Mouse (Mus musculus) bone marrow macrophage, adult 2 months (primary cell): Measurements from ENCODE around the gene Inpp5b. TPM values are rescaled to one million over a fixed set of nuclear protein-coding genes. Genes with fewer than 3 reads are reported as not detected.

ENCODE experiments used
- H3K27ac ChIP-seq: 2 replicates; pipeline ENCODE4 v1.5.1; 2012; ENCODE audit warnings: low read depth, low read length; ENCODE audit not compliant: insufficient read depth
- H3K4me1 ChIP-seq: 2 replicates; pipeline ENCODE4 v1.6.1; 2012; ENCODE audit warnings: low read length; ENCODE audit not compliant: control insufficient read depth, insufficient read depth
- H3K4me3 ChIP-seq: 2 replicates; pipeline ENCODE4 v1.5.1; 2012; ENCODE audit warnings: mild to moderate bottlenecking, low read length, moderate library complexity; ENCODE audit not compliant: insufficient read depth
- CTCF ChIP-seq: IDR thresholded peaks from 2 replicates; pipeline ENCODE4 v1.5.1; 2012; ENCODE audit warnings: low read depth, mild to moderate bottlenecking, low read length, moderate library complexity
- POLR2A ChIP-seq: IDR thresholded peaks from 2 replicates; pipeline ENCODE4 v1.6.1; 2012; ENCODE audit warnings: mild to moderate bottlenecking, low read depth, low read length, borderline replicate concordance
- polyA plus RNA-seq: library from polyadenylated mRNA; stranded (reverse); fragments of >200 nt; gene quantifications from 2 replicates; pipeline ENCODE4 v1.2.4, GENCODE M21; 2012; ENCODE audit not compliant: missing spikeins, insufficient read depth, insufficient read length

Inpp5b gene
- polyA plus RNA-seq, 1 experiment = 33.8 TPM

DNA sequence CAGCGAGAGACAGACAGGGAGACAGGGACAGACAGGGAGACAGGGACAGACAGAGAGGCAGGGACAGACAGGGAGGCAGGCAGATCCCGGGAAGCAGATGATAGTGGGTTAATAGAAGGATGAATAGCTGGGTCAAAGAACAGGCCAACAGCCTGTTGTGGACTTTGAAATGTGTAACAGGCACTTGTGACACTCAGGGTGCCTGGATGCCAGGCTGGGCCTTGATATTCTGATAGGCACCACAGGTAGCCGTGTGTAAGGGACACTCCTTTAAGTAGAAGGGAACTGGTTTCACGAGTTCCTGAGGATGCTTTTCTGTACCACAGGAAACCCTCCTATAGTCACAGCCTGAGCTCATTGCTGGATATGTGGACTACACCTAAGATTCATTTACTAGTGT lies 48.4 kb downstream of the Inpp5b start:
- no peak overlapping the region for H3K4me3 ChIP-seq
- H3K4me1 ChIP-seq = no peaks in the 10 kb centered on the region
- H3K27ac ChIP-seq = no peak overlapping the region
- TF ChIP-seq POLR2A (no peak), CTCF (no peak)

DNA sequence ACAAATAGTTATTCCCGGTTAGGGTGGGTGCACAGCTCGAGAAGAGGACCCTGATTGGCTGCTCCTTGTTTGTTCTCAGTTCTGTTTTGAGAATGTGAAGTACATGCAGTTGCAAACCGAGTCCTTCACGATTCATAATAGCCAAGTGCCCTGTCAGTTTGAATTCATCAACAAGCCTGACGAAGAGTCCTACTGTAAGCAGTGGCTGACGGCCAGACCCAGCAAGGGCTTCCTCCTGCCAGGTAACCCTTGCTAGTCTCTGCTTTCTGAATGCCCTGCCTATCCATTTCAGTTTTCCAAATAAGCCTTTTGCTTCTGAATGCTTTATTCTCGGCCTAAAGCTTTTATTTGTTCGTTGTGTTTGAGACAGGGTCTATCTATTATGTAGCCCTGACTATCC lies 50.5 kb downstream of the Inpp5b start:
- no peaks in the 10 kb centered on the region for H3K4me1 ChIP-seq
- H3K27ac ChIP-seq = no peak overlapping the region
- TF ChIP-seq POLR2A (no peak), CTCF (no peak)
- H3K4me3 ChIP-seq = no peak overlapping the region

DNA sequence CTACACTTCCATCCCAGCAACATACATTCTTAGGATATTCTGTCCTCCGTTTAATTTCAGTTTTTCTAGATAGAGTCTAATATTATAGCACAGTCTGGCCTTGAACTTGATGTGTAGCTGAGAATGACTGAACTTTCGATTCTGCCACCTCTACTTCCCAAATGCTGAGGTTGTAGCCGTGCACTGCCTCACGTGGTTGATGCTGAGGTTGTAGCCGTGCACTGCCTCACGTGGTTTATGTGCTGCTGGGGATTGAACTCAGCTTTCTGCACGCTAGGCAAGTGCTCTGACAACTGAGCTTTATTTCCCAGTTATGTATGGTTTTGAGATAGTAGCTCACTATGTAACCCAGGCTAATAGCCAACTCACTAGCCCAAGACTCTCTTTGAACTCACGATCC lies 54.5 kb downstream of the Inpp5b start:
- Histone ChIP-seq H3K4me1 (no peaks in the 10 kb centered on the region), H3K27ac (no peak overlapping the region), H3K4me3 (no peak overlapping the region)
- TF ChIP-seq POLR2A (no peak), CTCF (no peak)

DNA sequence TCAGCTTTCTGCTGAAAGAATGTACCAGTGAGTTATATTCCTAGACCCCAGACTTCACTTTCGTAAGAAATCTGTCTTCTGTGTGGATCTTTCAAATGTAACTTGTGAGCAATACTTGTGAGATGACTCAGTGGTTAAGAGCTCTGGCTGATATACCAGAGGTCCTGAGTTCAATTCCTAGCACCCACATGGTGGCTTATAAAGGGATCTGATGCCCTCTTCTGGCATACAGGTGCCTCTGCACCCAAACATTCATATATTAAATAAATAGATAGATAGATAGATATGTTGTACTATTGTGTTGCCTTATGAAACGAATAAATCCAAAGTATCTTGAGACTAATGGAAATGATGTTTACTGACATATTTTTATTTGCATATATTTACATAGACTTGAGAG lies 55.3 kb downstream of the Inpp5b start:
- Histone ChIP-seq H3K4me3 (no peak overlapping the region), H3K4me1 (peaks cover 2% of the 10 kb centered on the region; the same call in 1 of the 2 replicates), H3K27ac (no peak overlapping the region)
- TF ChIP-seq CTCF (no peak), POLR2A (no peak)

DNA sequence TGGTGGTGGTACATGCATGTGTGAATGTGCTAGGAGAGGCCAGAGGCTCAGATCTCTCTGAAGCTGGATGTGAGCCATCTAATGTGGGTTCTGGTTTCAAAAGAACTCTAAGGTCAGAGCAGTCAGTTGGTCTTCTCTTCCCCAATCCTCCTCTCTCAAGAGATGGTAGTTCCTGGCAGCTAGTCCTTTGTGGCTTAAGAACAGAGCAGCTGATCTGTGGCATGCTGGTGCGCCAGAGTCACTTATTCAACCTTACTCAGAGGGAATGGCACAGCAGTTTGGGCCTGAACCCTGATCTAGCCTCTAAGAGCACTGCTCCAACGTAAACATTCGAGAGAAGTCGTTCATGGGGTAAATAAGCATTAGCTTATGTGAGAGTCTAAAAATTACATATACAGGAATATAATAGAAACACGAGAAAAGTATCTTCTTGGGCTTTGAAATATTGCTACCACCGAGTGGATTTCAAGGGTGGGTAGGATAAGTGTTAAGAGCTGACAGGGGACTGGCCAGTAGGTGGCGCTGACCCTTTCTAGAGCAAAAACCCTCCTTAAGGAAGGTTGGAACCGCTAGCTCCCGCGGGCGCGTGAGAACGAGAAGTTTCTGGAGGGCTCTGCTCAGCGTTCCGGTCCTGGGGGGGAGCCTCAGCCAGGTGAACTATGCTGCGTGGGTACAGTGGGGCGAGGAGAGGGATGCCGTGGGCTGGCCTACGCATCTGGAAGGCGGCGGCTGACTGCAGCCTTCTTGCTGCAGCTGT lies 60.1 kb downstream of the Inpp5b start, which contains the start of gene Mtf1:
TSS of gene Mtf1 (plus strand) at position 553 of the 757 bp plus-strand sequence.
- TF ChIP-seq CTCF (peak; percentile 54; the same call in 1 of the 2 replicates), POLR2A (no peak)
- Histone ChIP-seq H3K27ac (peak within 1 kb of the TSS; percentile 99), H3K4me3 (peak within 1 kb of the TSS; percentile 100), H3K4me1 (peaks cover 2% of the 10 kb centered on the region; the same call in 1 of the 2 replicates)

DNA sequence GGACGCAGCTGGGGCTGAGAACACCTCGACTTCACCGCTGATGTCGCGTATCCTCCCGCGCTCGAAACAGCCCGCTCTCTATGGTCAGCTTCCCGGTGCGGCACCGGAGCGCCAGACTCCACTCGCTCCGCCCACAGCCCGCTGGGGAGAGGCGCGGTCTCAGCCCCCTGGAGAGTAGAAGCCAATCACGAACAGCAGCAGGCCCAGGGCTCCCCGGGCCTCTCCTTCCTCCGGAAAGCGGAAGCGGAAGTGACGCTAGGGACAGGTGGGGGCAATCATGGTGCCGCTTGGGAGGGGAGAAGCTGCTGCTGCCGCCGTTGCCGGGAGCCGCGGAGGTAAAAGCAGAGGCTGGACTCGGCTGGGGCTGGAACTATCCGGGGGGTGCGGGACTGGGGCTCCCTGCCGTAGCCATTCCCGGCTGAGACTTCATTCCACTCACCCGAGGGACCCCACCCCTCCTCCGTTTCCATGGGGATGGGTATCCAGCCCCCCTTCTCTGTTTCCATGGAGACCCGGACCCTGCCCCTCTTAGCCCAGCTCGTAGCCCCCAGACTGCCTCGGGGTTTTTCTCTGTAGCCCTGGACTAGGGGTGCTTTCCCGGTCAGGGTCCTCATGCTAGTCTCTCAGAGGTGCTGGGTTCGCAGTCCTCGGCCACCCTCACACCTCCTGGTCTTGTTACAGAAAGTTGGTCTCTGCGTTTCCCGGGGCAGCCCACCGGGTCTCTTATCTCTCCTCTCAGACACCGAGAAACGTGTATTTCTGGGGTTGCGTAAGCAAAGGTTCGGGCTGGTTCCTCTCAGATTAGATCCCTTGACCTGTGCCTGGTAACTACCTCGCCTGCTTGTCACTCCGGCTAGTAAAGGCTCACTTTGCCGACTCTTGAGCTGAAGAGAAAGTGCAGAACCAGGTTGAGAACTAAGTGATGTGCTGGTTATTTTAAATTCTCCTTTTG lies 60.9 kb downstream of the Inpp5b start:
- Histone ChIP-seq H3K4me1 (peaks cover 2% of the 10 kb centered on the region; the same call in 1 of the 2 replicates), H3K4me3 (peak overlapping the region; percentile 100), H3K27ac (peak overlapping the region; percentile 99)
- TF ChIP-seq CTCF = no peak
- TF ChIP-seq POLR2A = no peak; the same call in 1 of the 2 replicates

DNA sequence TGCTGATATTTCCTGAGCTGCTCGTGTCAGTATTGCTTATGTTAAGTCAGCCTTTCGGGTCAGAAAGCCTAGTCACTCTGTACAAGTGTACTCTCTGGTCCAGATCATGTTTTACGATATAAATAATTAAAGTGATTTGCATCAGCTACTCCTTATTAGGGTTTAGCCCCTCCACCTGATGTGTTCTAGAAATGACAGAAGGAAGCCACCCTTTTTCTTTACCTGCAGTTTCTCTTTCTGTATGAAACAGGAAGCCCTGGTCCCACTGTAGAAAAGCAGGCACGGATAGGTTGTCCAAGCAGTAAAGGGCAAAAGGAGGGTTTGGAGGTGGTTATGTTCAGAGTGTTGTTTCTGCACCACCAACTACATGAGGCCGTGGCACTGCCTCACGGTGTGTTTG lies 61.8 kb downstream of the Inpp5b start:
- peaks cover 5% of the 10 kb centered on the region for H3K4me1 ChIP-seq
- peak overlapping the region; percentile 100 for H3K4me3 ChIP-seq
- H3K27ac ChIP-seq = no peak overlapping the region

DNA sequence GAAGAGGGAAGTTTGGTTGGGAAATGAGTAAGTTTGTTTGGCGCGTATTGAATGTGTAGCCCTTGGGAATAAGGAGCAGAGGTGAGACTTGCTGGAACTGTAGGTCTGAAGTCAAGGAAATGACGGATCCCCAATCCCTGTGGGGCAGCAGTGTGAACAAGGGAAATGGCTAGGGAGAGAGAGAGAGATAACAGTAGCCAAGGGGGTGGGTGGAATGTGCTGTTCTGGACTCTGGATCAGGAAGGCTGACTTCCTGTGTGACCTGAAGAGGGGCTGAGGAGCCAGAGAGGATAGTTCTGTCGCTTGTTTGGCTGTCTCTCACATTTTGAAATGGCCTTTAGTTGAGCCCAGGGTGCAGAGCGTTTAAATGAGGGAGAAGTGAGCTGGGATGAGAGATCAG lies 66.9 kb downstream of the Inpp5b start:
- TF ChIP-seq POLR2A = no peak
- no peak for TF ChIP-seq CTCF
- Histone ChIP-seq H3K27ac (no peak overlapping the region), H3K4me1 (peaks cover 42% of the 10 kb centered on the region), H3K4me3 (no peak overlapping the region)

More for the DNA sequence above, 61.8 kb downstream of the Inpp5b start:
- no peak for TF ChIP-seq POLR2A
- no peak for TF ChIP-seq CTCF

DNA sequence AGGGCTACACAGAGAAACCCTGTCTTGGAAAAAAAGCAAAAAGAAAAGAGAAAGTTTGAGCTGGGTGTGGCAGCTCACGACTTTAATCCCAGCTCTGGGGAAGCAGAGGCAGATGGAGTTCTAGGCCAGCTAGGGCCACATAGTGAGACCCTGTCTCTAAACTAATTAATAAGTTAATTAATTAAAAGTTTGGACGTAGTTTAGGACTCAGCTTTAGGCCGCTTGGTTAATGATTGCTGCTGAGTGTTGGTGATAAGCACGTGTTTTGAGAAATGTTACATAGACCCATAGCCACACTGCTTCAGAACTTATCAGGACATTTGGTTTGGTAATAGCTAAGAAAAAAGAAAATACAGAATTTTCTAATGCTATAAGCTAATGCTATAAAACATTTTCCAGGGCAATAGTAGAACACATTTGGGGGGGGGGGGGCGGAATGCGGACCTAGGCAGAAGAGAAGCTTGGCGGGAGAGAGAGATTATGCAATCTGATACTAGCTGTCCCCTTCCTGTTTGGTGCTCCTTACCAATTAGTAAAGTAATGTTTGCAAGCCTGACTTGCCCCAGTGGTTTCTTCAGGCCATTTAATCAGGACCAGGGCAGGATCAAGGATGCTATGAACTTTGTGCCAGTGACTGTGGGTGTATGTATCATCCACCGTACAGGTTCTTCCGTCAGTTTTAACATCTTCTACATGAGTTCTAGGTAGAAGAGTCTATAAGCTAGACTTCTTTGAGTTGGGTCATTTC lies 67.7 kb downstream of the Inpp5b start:
- no peak for TF ChIP-seq POLR2A
- no peak for TF ChIP-seq CTCF
- peaks cover 45% of the 10 kb centered on the region for H3K4me1 ChIP-seq
- no peak overlapping the region for H3K4me3 ChIP-seq
- no peak overlapping the region for H3K27ac ChIP-seq
